Mouse (Mus musculus) A20 (cell line): ENCODE results near the gene Kndc1.

ENCODE experiments used
- DNase-seq: peaks from one replicate; pipeline ENCODE4 v3.0.0-alpha.2; 2011; ENCODE audit warnings: low read depth, low spot score

Kndc1 gene

GRCm38 (mm10) chr7:139984505-139984904, 90.0 kb downstream of the Kndc1 start:
- no peak for DNase-seq

- DNase-seq, result no peak
These were observed 93.8 kb downstream of the Kndc1 start for GRCm38 (mm10) chr7:139988272-139988671.

- DNase-seq, result no peak
These were observed 96.4 kb downstream of the Kndc1 start for GRCm38 (mm10) chr7:139990864-139991394.
